Mouse (Mus musculus): Measurements from ENCODE around the gene Olfr800. TPM values are rescaled to one million over a fixed set of nuclear protein-coding genes. Genes with fewer than 3 reads are reported as not detected.

Gene Olfr800
- polyA plus RNA-seq (2015; fragmentation: Nextera tagmentation; extraction: Ambion mirVana): not detected in 2 replicates

DNA sequence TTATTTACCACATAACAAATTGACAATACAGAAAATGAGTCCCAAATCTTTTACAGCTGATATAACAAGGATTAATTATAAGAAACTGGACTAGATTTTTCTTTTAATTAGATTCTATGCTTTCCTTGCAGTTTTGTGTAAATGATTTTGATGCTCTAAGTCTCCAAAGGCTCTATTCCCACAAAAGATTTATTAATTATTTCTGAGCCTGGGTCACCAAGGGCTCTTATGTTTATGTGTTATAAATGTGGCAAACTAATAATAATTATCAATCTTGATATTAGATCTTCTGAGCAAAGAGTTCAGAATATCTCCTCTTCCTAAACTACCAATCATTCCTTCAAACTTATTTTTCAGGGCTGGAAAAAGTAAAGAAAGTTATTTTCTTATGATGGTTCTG is at the start of gene Olfr800:
Olfr800 (plus strand) TSS at position 301 of the 400 bp plus-strand sequence.
- ATAC-seq: no peak
- Histone ChIP-seq H3K27ac (ENCODE audit: low read depth, low read length) (no peak within 1 kb of the TSS), H3K9me3 (ENCODE audit: control insufficient read depth, low read length) (no peaks in the 10 kb centered on the region), H3K4me2 (ENCODE audit: low read length) (no peak within 1 kb of the TSS), H3K36me3 (ENCODE audit: control insufficient read depth, insufficient read depth, low read length) (no peaks in the 10 kb centered on the region), H3K4me3 (ENCODE audit: low read length) (no peak within 1 kb of the TSS), H3K27me3 (replicated peaks; ENCODE audit: control insufficient read depth, insufficient read depth, low read length) (no peaks in the 10 kb centered on the region), H3K9ac (ENCODE audit: low read depth, low read length) (no peak within 1 kb of the TSS), H3K4me1 (ENCODE audit: control insufficient read depth, insufficient read depth, low read depth, low read length) (no peaks in the 10 kb centered on the region)

DNA sequence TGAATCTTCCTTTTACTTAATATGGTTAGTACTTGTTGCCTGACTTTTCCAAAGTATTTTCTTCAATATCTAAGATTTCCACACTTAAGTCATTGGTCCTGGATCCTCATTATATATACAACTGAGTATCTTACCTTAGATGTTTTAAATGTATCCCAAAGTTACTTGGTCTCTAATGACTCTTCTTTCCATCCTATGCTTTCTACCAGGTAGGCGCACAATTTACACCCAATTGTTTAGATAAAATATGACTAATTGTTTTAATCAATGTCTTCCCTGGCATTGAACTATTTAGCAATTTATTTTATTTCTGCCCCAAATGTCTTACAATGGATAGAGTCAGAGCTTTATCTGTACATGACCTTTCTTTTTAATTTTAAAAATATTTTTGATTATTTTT is 45.0 kb upstream of the Olfr800 start, which contains the start of gene Olfr796:
Olfr796 (minus strand) TSS at position 101 of the 400 bp plus-strand sequence.
- Histone ChIP-seq H3K9ac (ENCODE audit: low read depth, low read length) (no peak within 1 kb of the TSS), H3K27me3 (replicated peaks; ENCODE audit: control insufficient read depth, insufficient read depth, low read length) (no peaks in the 10 kb centered on the region), H3K9me3 (ENCODE audit: control insufficient read depth, low read length) (no peaks in the 10 kb centered on the region), H3K27ac (ENCODE audit: low read depth, low read length) (no peak within 1 kb of the TSS), H3K36me3 (ENCODE audit: control insufficient read depth, insufficient read depth, low read length) (no peaks in the 10 kb centered on the region), H3K4me2 (ENCODE audit: low read length) (no peak within 1 kb of the TSS), H3K4me1 (ENCODE audit: control insufficient read depth, insufficient read depth, low read depth, low read length) (no peaks in the 10 kb centered on the region), H3K4me3 (ENCODE audit: low read length) (no peak within 1 kb of the TSS)
- ATAC-seq: no peak
- 98% methylated on average over 1 of the region's 1 CpGs for WGBS

DNA sequence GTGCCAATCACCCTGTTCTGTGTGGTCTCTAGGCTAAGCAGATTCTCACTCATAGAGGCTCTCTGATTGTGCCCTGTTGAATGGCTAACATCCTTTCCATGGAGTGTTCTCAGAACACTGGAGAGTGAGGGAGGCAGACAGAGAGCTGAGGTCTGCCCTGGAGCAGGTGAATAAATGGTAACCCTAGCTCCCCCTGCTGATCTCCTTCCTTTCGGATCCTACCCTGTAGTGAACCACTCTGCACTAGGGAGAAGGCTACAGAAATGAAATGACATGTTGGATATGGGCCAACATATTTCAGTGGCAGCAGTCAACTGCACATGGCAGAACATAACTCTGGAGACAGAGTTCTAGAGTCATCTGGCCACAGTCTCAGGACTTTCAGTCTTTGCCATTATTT is 35.8 kb upstream of the Olfr800 start:
- Histone ChIP-seq H3K36me3 (ENCODE audit: control insufficient read depth, insufficient read depth, low read length) (no peaks in the 10 kb centered on the region), H3K4me1 (ENCODE audit: control insufficient read depth, insufficient read depth, low read depth, low read length) (no peaks in the 10 kb centered on the region), H3K9me3 (ENCODE audit: control insufficient read depth, low read length) (no peaks in the 10 kb centered on the region), H3K27ac (ENCODE audit: low read depth, low read length) (no peak overlapping the region), H3K4me3 (ENCODE audit: low read length) (no peak overlapping the region), H3K4me2 (ENCODE audit: low read length) (no peak overlapping the region), H3K9ac (ENCODE audit: low read depth, low read length) (no peak overlapping the region), H3K27me3 (replicated peaks; ENCODE audit: control insufficient read depth, insufficient read depth, low read length) (no peaks in the 10 kb centered on the region)
- 6% methylated on average over 1 of the region's 1 CpGs for WGBS
- ATAC-seq: peak; percentile 67

DNA sequence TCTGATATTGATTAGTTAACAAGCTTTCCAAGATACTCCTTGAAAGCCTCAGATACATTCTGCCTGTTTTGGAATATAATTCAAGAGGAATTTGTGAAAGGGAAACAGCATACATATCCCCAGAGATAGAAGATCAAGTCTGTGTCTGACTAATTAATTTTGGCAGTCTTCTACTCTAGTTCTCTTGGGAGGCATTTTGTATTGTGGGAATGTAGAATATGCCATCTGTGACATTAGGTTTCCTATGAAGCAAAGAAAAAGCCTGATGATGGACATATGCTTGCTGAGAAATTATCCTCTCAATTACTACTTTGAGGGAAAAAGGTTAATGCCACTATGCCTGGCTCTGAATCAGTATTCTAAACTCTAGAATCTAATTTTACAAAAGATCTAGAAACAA is 34.2 kb upstream of the Olfr800 start:
- no peak overlapping the region for H3K4me2 ChIP-seq (ENCODE audit: low read length)
- H3K27ac ChIP-seq (ENCODE audit: low read depth, low read length): no peak overlapping the region
- H3K36me3 ChIP-seq (ENCODE audit: control insufficient read depth, insufficient read depth, low read length): no peaks in the 10 kb centered on the region
- H3K9me3 ChIP-seq (ENCODE audit: control insufficient read depth, low read length): no peaks in the 10 kb centered on the region
- no peak overlapping the region for H3K4me3 ChIP-seq (ENCODE audit: low read length)
- no peak overlapping the region for H3K9ac ChIP-seq (ENCODE audit: low read depth, low read length)
- H3K4me1 ChIP-seq (ENCODE audit: control insufficient read depth, insufficient read depth, low read depth, low read length): no peaks in the 10 kb centered on the region
- H3K27me3 ChIP-seq (replicated peaks; ENCODE audit: control insufficient read depth, insufficient read depth, low read length): no peaks in the 10 kb centered on the region
- ATAC-seq: no peak

DNA sequence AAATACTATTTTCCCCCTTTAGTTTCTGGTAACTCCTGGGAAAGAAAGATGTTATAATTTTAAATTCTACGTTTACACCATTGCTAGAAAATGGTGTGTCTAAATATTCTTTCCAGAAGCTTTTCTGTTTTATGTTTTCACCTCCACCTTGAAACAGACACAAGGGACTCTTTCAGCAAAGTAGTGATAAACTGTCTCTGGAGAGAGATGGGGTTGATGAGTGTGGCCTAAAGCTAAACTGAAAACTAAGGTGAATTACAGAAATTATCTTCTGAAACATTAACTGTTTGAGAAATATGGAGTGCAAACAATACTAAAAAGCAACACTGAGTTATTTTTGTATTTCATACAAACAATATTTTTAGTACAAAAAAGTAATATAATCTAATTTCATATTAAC is 29.7 kb upstream of the Olfr800 start, which contains the start of gene Olfr798:
Olfr798 (minus strand) TSS at position 101 of the 400 bp plus-strand sequence.
- Histone ChIP-seq H3K4me1 (ENCODE audit: control insufficient read depth, insufficient read depth, low read depth, low read length) (no peaks in the 10 kb centered on the region), H3K9ac (ENCODE audit: low read depth, low read length) (no peak within 1 kb of the TSS), H3K9me3 (ENCODE audit: control insufficient read depth, low read length) (no peaks in the 10 kb centered on the region), H3K4me2 (ENCODE audit: low read length) (no peak within 1 kb of the TSS), H3K36me3 (ENCODE audit: control insufficient read depth, insufficient read depth, low read length) (no peaks in the 10 kb centered on the region), H3K27me3 (replicated peaks; ENCODE audit: control insufficient read depth, insufficient read depth, low read length) (no peaks in the 10 kb centered on the region), H3K27ac (ENCODE audit: low read depth, low read length) (no peak within 1 kb of the TSS), H3K4me3 (ENCODE audit: low read length) (no peak within 1 kb of the TSS)
- WGBS: 83% methylated on average over 1 of the region's 1 CpGs
- no peak for ATAC-seq

DNA sequence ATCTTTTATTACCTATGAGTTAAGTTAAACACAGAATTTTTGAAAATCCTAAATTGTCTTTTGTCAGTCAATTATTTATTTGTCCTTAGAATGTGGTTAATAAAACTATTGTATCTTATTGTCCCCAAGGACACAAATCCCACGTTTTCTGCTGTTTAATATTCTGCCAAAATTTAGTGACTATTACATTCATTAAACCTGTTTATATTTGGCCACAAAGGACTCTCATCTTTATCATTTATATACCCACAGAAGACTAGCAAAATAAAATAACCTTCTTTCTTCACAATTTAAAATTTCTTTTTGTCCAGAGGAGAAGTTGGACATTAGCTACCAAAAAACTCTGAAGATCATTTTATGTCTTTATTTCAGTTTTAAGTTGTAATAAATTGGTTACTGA is 20.3 kb upstream of the Olfr800 start, which contains the start of gene Olfr799:
Olfr799 (plus strand) TSS at position 301 of the 400 bp plus-strand sequence.
- Histone ChIP-seq H3K9ac (ENCODE audit: low read depth, low read length) (no peak within 1 kb of the TSS), H3K9me3 (ENCODE audit: control insufficient read depth, low read length) (no peaks in the 10 kb centered on the region), H3K4me1 (ENCODE audit: control insufficient read depth, insufficient read depth, low read depth, low read length) (no peaks in the 10 kb centered on the region), H3K27ac (ENCODE audit: low read depth, low read length) (no peak within 1 kb of the TSS), H3K4me3 (ENCODE audit: low read length) (no peak within 1 kb of the TSS), H3K36me3 (ENCODE audit: control insufficient read depth, insufficient read depth, low read length) (no peaks in the 10 kb centered on the region), H3K27me3 (replicated peaks; ENCODE audit: control insufficient read depth, insufficient read depth, low read length) (no peaks in the 10 kb centered on the region), H3K4me2 (ENCODE audit: low read length) (no peak within 1 kb of the TSS)
- WGBS: 30% methylated on average over 1 of the region's 1 CpGs
- no peak for ATAC-seq

DNA sequence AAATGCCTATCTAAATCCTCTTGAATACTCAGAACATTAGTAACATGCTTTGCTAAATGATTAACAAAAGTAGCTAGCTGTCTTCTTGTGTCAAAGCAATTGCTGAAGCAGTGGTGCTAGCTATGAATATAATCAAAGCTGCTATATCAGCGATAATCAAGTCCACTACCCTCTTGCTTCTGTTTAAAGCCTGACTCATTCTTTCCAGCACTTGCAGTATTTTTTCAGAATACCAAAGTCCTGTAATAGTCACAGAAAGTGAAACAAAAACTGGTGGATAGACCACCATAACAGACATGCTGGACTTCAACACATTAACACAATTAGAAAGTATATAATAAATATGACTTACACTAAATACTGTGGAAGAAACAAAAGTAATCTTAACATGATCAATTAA is 5.7 kb upstream of the Olfr800 start:
- H3K4me3 ChIP-seq (ENCODE audit: low read length): no peak overlapping the region
- 94% methylated on average over 1 of the region's 1 CpGs for WGBS
- H3K27ac ChIP-seq (ENCODE audit: low read depth, low read length): no peak overlapping the region
- no peak overlapping the region for H3K4me2 ChIP-seq (ENCODE audit: low read length)
- H3K27me3 ChIP-seq (replicated peaks; ENCODE audit: control insufficient read depth, insufficient read depth, low read length): no peaks in the 10 kb centered on the region
- no peaks in the 10 kb centered on the region for H3K4me1 ChIP-seq (ENCODE audit: control insufficient read depth, insufficient read depth, low read depth, low read length)
- no peak overlapping the region for H3K9ac ChIP-seq (ENCODE audit: low read depth, low read length)
- H3K36me3 ChIP-seq (ENCODE audit: control insufficient read depth, insufficient read depth, low read length): no peaks in the 10 kb centered on the region
- H3K9me3 ChIP-seq (ENCODE audit: control insufficient read depth, low read length): no peaks in the 10 kb centered on the region
- no peak for ATAC-seq

DNA sequence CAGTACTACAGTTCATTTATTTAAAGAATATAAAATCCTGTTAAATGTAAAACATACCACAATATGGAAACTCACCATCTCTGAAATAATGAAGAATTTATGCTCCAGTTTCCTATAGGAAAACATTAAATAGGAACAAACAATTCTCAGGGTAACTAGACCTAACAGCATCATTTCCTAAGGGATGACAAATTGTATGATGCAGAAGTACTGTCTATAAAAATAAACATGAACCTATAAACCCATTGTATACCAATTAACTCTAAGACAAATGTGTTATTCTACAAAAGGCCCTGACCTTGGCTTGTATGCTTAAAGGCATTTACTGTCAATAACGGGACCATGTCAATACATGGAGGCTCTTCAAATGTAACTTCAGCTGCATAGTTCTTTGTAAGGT is 16.3 kb downstream of the Olfr800 start, which contains the start of gene Olfr801:
Olfr801 (minus strand) TSS at position 101 of the 400 bp plus-strand sequence.
- 80% methylated on average over 1 of the region's 1 CpGs for WGBS

DNA sequence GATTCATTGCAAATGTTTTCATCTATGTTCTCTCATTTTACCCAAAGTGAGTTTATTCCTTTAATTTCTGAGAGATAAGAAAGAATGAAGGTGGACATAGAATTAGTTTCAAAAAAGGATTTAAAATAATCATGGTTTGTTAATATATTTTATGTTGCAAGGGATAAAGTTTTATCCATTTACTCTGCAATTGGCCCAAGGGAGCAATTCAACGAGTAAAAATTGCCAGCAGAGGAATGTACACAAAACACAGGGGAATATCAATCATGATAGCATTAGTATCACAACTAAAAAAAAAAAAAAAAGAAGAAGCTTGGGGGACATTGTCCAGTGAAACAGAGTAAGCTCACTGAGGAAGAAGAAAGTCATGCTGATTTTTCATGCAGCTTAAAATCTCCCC is 30.6 kb downstream of the Olfr800 start, which contains the start of gene Olfr802:
Olfr802 (minus strand) TSS at position 101 of the 400 bp plus-strand sequence.
- H3K9ac ChIP-seq (ENCODE audit: low read depth, low read length): no peak within 1 kb of the TSS
- whole genome bisulfite sequencing: 60% methylated on average over 1 of the region's 1 CpGs
- no peak for ATAC-seq
- no peak within 1 kb of the TSS for H3K4me3 ChIP-seq (ENCODE audit: low read length)
- H3K4me2 ChIP-seq (ENCODE audit: low read length): no peak within 1 kb of the TSS
- no peaks in the 10 kb centered on the region for H3K36me3 ChIP-seq (ENCODE audit: control insufficient read depth, insufficient read depth, low read length)
- H3K9me3 ChIP-seq (ENCODE audit: control insufficient read depth, low read length): no peaks in the 10 kb centered on the region
- H3K27me3 ChIP-seq (replicated peaks; ENCODE audit: control insufficient read depth, insufficient read depth, low read length): no peaks in the 10 kb centered on the region
- H3K27ac ChIP-seq (ENCODE audit: low read depth, low read length): no peak within 1 kb of the TSS
- no peaks in the 10 kb centered on the region for H3K4me1 ChIP-seq (ENCODE audit: control insufficient read depth, insufficient read depth, low read depth, low read length)

More for the DNA sequence above, 16.3 kb downstream of the Olfr800 start, which contains the start of gene Olfr801:
- H3K9me3 ChIP-seq (ENCODE audit: control insufficient read depth, low read length): no peaks in the 10 kb centered on the region
- H3K4me3 ChIP-seq (ENCODE audit: low read length): no peak within 1 kb of the TSS
- H3K36me3 ChIP-seq (ENCODE audit: control insufficient read depth, insufficient read depth, low read length): no peaks in the 10 kb centered on the region
- H3K4me2 ChIP-seq (ENCODE audit: low read length): no peak within 1 kb of the TSS
- H3K27me3 ChIP-seq (replicated peaks; ENCODE audit: control insufficient read depth, insufficient read depth, low read length): no peaks in the 10 kb centered on the region
- H3K27ac ChIP-seq (ENCODE audit: low read depth, low read length): no peak within 1 kb of the TSS
- no peak for ATAC-seq
- no peak within 1 kb of the TSS for H3K9ac ChIP-seq (ENCODE audit: low read depth, low read length)
- no peaks in the 10 kb centered on the region for H3K4me1 ChIP-seq (ENCODE audit: control insufficient read depth, insufficient read depth, low read depth, low read length)

DNA sequence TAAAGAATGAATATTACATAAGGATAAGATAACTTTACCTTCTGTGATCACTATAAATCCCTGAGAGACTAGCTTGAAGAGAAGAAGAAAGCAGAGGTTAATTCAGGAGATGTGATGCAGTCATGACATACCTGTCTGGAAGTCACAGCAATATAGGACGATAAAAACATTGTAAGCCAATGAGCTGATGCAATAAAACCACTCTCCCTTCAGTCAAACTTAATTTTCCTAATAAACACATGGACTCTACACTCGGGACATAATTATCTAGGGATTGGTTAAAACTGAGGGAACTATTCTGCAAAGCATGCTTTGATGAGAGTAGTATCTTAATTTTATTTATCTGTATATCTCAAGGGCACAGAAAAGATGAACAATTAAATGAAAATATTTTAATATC is 36.7 kb downstream of the Olfr800 start, which contains the start of gene Olfr803:
Olfr803 (minus strand) TSS at position 101 of the 400 bp plus-strand sequence.
- Histone ChIP-seq H3K9ac (ENCODE audit: low read depth, low read length) (no peak within 1 kb of the TSS), H3K9me3 (ENCODE audit: control insufficient read depth, low read length) (no peaks in the 10 kb centered on the region), H3K4me1 (ENCODE audit: control insufficient read depth, insufficient read depth, low read depth, low read length) (no peaks in the 10 kb centered on the region), H3K27me3 (replicated peaks; ENCODE audit: control insufficient read depth, insufficient read depth, low read length) (no peaks in the 10 kb centered on the region), H3K36me3 (ENCODE audit: control insufficient read depth, insufficient read depth, low read length) (no peaks in the 10 kb centered on the region), H3K4me2 (ENCODE audit: low read length) (no peak within 1 kb of the TSS), H3K27ac (ENCODE audit: low read depth, low read length) (no peak within 1 kb of the TSS), H3K4me3 (ENCODE audit: low read length) (no peak within 1 kb of the TSS)
- 92% methylated on average over 2 of the region's 2 CpGs for WGBS
- no peak for ATAC-seq
